Mouse (Mus musculus) ES-E14 (cell line): ENCODE measurements at regions not wholly inside any gene's neighbourhood (a gene's known extent, or its start where the extent isn't known, plus 50 kb on each side); places are given as distances from the start of the nearest gene placed in this dataset.

Experiments used
- DNase-seq: peaks from one replicate; pipeline ENCODE4 v3.0.0-alpha.2; 2013; ENCODE audit warnings: low read depth, low spot score
- H3K27ac ChIP-seq: 2 replicates; pipeline ENCODE4 v1.5.1; 2012; ENCODE audit warnings: low read depth, mild to moderate bottlenecking, low read length, moderate library complexity, mixed read lengths; ENCODE audit not compliant: poor library complexity, insufficient read depth, severe bottlenecking
- H3K36me3 ChIP-seq: 2 replicates; pipeline ENCODE4 v1.6.1; 2012; ENCODE audit warnings: mild to moderate bottlenecking, low read length, moderate library complexity, mixed read lengths; ENCODE audit not compliant: control insufficient read depth, poor library complexity, insufficient read depth, severe bottlenecking
- H3K4me1 ChIP-seq, 2 experiments: fragments of 150-350 bp in 1 of 2; sonication (generic) in 1 of 2; 2 replicates each; pipeline ENCODE4 v1.6.1; 2012; ENCODE audit warnings: low read length in 2 of 2, mild to moderate bottlenecking in 1 of 2, mixed read lengths in 1 of 2; ENCODE audit not compliant: control insufficient read depth in 2 of 2, insufficient read depth in 2 of 2, poor library complexity in 1 of 2
- H3K4me3 ChIP-seq, 2 experiments: fragments of 150-350 bp in 1 of 2; sonication (generic) in 1 of 2; 2 replicates each; pipeline ENCODE4 v1.5.1; 2012; ENCODE audit warnings: low read length in 2 of 2, low read depth in 1 of 2, mild to moderate bottlenecking in 1 of 2, mixed read lengths in 1 of 2; ENCODE audit not compliant: insufficient read depth in 1 of 2, poor library complexity in 1 of 2, severe bottlenecking in 1 of 2
- H3K9ac ChIP-seq: 2 replicates; pipeline ENCODE4 v1.6.1; 2012; ENCODE audit warnings: low read depth, mild to moderate bottlenecking, low read length, mixed read lengths; ENCODE audit not compliant: poor library complexity, insufficient read depth, severe bottlenecking
- H3K9me3 ChIP-seq: fragments of 150-350 bp; sonication (generic); 2 replicates; pipeline ENCODE4 v1.6.1; 2012; ENCODE audit warnings: low read depth, mild to moderate bottlenecking, low read length; ENCODE audit not compliant: control insufficient read depth, insufficient read depth
- CHD2 ChIP-seq: IDR thresholded peaks from 2 replicates; pipeline ENCODE4 v1.6.1; 2014; ENCODE audit warnings: mild to moderate bottlenecking, low read depth, low read length, inconsistent platforms
- HCFC1 ChIP-seq: IDR thresholded peaks from 2 replicates; pipeline ENCODE4 v1.6.1; 2012; ENCODE audit warnings: low read length, inconsistent platforms, borderline replicate concordance; ENCODE audit not compliant: insufficient read depth
- MAFK ChIP-seq: IDR thresholded peaks from 2 replicates; pipeline ENCODE4 v1.6.1; 2014; ENCODE audit warnings: mild to moderate bottlenecking, low read depth, low read length, inconsistent platforms; ENCODE audit not compliant: insufficient read depth
- ZC3H11A ChIP-seq: IDR thresholded peaks from 2 replicates; pipeline ENCODE4 v1.6.1; 2012; ENCODE audit warnings: low read depth, mild to moderate bottlenecking, inconsistent platforms, low read length, borderline replicate concordance
- ZNF384 ChIP-seq: IDR thresholded peaks from 2 replicates; pipeline ENCODE4 v1.6.1; 2012; ENCODE audit warnings: low read depth, low read length, inconsistent platforms
- in situ Hi-C, 2 experiments: fragments of 600-800 bp; cut with MboI; formaldehyde crosslinking; loops; one replicate each; pipeline ENCODE4 v1.15.1; 2025; ENCODE audit warnings: low sequenced_read_pairs in 2 of 2, inconsistent platforms in 1 of 2; ENCODE audit not compliant: unreplicated experiment in 2 of 2

- no peaks in the 10 kb centered on the region; a peak in 1 of 4 replicates for H3K4me1 ChIP-seq
- in situ Hi-C loops = no loop called here
- no peak for DNase-seq
These were observed 227.4 kb upstream of the Jarid2 start for GRCm38 (mm10) chr13:44501777-44502321.

GRCm38 (mm10) chr13:44502612-44503256 is 226.5 kb upstream of the Jarid2 start:
- H3K27ac ChIP-seq = no peak overlapping the region
- no peak overlapping the region for H3K9ac ChIP-seq
- in situ Hi-C loops = no loop called here
- H3K36me3 ChIP-seq = no peaks in the 10 kb centered on the region
- no peak overlapping the region for H3K4me3 ChIP-seq
- no peak for DNase-seq
- no peaks in the 10 kb centered on the region for H3K9me3 ChIP-seq
- TF ChIP-seq HCFC1 (no peak), MAFK (no peak), ZC3H11A (no peak), CHD2 (no peak)
- no peaks in the 10 kb centered on the region; a peak in 1 of 4 replicates for H3K4me1 ChIP-seq

More at GRCm38 (mm10) chr13:44501777-44502321, 227.4 kb upstream of the Jarid2 start:
- Histone ChIP-seq H3K4me3 (no peak overlapping the region), H3K9ac (no peak overlapping the region), H3K9me3 (no peaks in the 10 kb centered on the region), H3K27ac (no peak overlapping the region), H3K36me3 (no peaks in the 10 kb centered on the region)
- TF ChIP-seq ZC3H11A = no peak
- TF ChIP-seq HCFC1 = no peak
- TF ChIP-seq ZNF384 = no peak
- TF ChIP-seq CHD2 = no peak
- TF ChIP-seq MAFK = no peak

- in situ Hi-C loops = no loop called here
- Histone ChIP-seq H3K4me3 (no peak overlapping the region), H3K36me3 (no peaks in the 10 kb centered on the region), H3K27ac (no peak overlapping the region), H3K9me3 (no peaks in the 10 kb centered on the region), H3K4me1 (no peaks in the 10 kb centered on the region; a peak in 1 of 4 replicates), H3K9ac (no peak overlapping the region)
- TF ChIP-seq ZNF384 = no peak
- TF ChIP-seq HCFC1 = no peak
- TF ChIP-seq CHD2 = no peak
- TF ChIP-seq ZC3H11A = no peak
- TF ChIP-seq MAFK = no peak
- DNase-seq = no peak
These were observed 225.9 kb upstream of the Jarid2 start for GRCm38 (mm10) chr13:44503257-44503950.

GRCm38 (mm10) chr13:44504455-44504854 is 224.8 kb upstream of the Jarid2 start:
- in situ Hi-C loops = no loop called here
- H3K27ac ChIP-seq = no peak overlapping the region
- H3K4me1 ChIP-seq = no peaks in the 10 kb centered on the region; a peak in 1 of 4 replicates
- no peak for DNase-seq
- no peak overlapping the region for H3K4me3 ChIP-seq
- H3K36me3 ChIP-seq = no peaks in the 10 kb centered on the region
- H3K9ac ChIP-seq = no peak overlapping the region
- H3K9me3 ChIP-seq = no peaks in the 10 kb centered on the region
- TF ChIP-seq MAFK (no peak), HCFC1 (no peak), ZNF384 (no peak), CHD2 (no peak), ZC3H11A (no peak)
